Mouse (Mus musculus) CD4-positive naive resting alpha-beta T cell, adult 57 days (primary cell): ENCODE measurements around the gene Ubiad1. TPM values are rescaled to one million over a fixed set of nuclear protein-coding genes. Genes with fewer than 3 reads are reported as not detected.

Experiments used
- total RNA-seq: library from RNA; stranded (reverse); gene quantifications from one replicate; pipeline ENCODE4 v1.2.4, GENCODE M21; 2023

Gene Ubiad1
- 7.1 TPM for total RNA-seq

DNA sequence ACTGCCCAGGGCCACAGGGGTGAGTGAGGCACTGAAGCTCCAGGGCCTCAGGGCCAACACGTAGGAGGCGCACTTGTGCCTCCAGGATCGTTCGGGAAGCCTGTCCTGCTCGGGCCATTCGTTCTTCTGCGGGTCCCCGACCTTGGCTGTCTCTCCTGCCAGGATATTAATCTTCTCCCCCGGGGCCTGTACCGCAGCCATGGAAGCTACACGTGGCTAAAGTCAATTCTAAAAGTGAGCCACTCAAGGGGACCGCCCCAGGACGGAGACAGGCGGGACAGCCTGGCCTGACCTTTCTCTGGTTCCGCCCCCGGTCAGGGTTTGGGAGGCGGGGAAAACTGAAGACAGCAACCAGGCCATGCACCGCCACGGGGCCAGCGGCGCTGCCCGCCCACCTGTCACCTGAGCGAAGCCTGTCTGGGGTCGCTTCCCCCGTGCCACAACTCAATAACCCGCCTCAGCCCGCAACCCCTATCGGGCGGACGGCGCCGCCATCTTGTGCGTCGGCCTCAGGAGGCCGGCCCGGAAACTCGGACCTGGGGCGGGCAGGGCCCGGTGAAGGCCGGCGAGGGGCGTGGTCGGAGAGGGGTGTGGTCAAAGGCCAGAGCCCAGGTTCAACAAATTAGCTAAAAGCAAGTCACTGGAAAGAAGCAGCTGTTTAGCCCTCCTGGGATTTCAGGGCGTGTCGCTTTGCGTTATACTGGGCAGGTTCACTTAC lies at the start of gene Ubiad1:
Ubiad1 (minus strand) TSS at position 522 of the 718 bp plus-strand sequence.

DNA sequence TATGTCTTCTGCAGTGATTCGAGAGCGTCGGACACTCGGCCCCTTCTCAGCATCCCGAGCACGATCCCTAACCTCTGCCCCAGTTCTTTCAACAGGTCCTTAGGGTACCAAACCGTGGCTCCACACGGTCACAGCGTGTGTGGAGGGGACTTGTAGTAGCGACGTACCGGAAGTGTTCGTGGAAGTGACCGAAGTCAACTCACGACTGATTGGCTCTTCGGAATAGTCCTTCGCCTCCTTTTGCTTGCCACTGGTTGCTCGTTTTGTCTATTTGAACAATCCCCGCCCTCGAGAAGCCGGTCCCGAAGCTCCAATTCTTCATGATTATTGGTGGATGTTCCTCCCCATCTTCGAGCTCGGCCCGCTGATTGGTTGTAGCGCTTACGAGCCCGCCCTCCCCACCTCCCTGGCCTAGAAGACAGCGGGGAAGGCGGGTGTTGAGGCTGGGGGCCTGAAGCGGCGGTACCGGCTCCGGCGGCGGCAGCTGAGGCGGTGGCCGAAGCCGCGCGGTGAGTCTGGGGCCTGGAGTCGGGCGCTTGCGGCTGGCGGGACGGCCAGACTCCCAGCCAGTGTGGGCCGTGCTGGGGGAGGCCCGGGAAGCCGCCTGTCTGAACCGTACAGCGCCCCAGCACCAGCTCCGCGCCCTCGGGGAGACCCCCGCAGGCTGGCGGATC lies 3.7 kb upstream of the Ubiad1 start, which contains the start of gene Mtor:
Mtor (plus strand) TSS at position 433 of the 674 bp plus-strand sequence.

Other genes starting within 250 kb of the Ubiad1 start
- not detected for gene Disp3, start 156.8 kb downstream of the Ubiad1 start, total RNA-seq
- 39.9 TPM for gene Mtor, start 3.8 kb upstream of the Ubiad1 start, total RNA-seq
- gene Angptl7, start 55.7 kb upstream of the Ubiad1 start, total RNA-seq: not detected
- gene Exosc10, start 113.7 kb upstream of the Ubiad1 start, total RNA-seq: 106 TPM
- gene Srm, start 146.7 kb upstream of the Ubiad1 start, total RNA-seq: 39.2 TPM
- gene Masp2, start 157.8 kb upstream of the Ubiad1 start, total RNA-seq: 2.7 TPM
- gene Tardbp, start 182.2 kb upstream of the Ubiad1 start, total RNA-seq: 371 TPM
- not detected for gene Gm572, start 198.5 kb upstream of the Ubiad1 start, total RNA-seq